Mouse (Mus musculus) intestine, embryonic 16.5 days (tissue): Measurements from ENCODE around the gene Gm20388. TPM values are rescaled to one million over a fixed set of nuclear protein-coding genes. Genes with fewer than 3 reads are reported as not detected.
"Not testable (repeated sequence)": the region's sequence is repeated elsewhere in the genome, so short reads cannot be mapped to it uniquely, and the experiment has no call there.

ENCODE experiments used
- ATAC-seq: fragments of 200-750 bp; cut with Nextera tagmentation; 2 replicates; pipeline ENCODE4 v1.8.0; 2017; ENCODE audit warnings: moderate TSS enrichment, moderate library complexity
- H3K27ac ChIP-seq: fragments of 300-500 bp; sonication (generic); 2 replicates; pipeline ENCODE4 v1.5.1; 2014; ENCODE audit warnings: mild to moderate bottlenecking, low read length
- H3K27me3 ChIP-seq: fragments of 300-500 bp; sonication (generic); replicated peaks from 2 replicates; pipeline ENCODE4 v1.6.1; 2014; ENCODE audit warnings: low read length, control low read depth, mixed read lengths; ENCODE audit not compliant: control insufficient read depth, insufficient read depth
- H3K36me3 ChIP-seq: fragments of 300-500 bp; sonication (generic); 2 replicates; pipeline ENCODE4 v1.6.1; 2014; ENCODE audit warnings: low read length, control low read depth; ENCODE audit not compliant: control insufficient read depth, insufficient read depth
- H3K4me1 ChIP-seq: fragments of 300-500 bp; sonication (generic); 2 replicates; pipeline ENCODE4 v1.6.1; 2014; ENCODE audit warnings: low read length, control low read depth, mixed read lengths; ENCODE audit not compliant: control insufficient read depth, insufficient read depth
- H3K4me2 ChIP-seq: fragments of 300-500 bp; sonication (generic); 2 replicates; pipeline ENCODE4 v1.6.1; 2014; ENCODE audit warnings: low read depth, low read length, control low read depth
- H3K4me3 ChIP-seq: fragments of 300-500 bp; sonication (generic); 2 replicates; pipeline ENCODE4 v1.5.1; 2014; ENCODE audit warnings: mild to moderate bottlenecking, low read length
- H3K9ac ChIP-seq: fragments of 300-500 bp; sonication (generic); 2 replicates; pipeline ENCODE4 v1.6.1; 2014; ENCODE audit warnings: low read depth, low read length
- H3K9me3 ChIP-seq: fragments of 300-500 bp; sonication (generic); 2 replicates; pipeline ENCODE4 v1.6.1; 2016; ENCODE audit warnings: low read length, control low read depth; ENCODE audit not compliant: control insufficient read depth
- WGBS: fragments of 180-500 bp; shearing (Covaris S2); extraction: QIAGEN DNeasy Blood & Tissue Kit; methylation state at CpG from one replicate; pipeline ENCODE4 v1.1.7; 2014; 5-methylcytosine and 5-hydroxymethylcytosine counted together
- polyA plus RNA-seq: library from polyadenylated mRNA; unstranded; fragments of >200 nt; fragmentation: Nextera tagmentation; extraction: Ambion mirVana; gene quantifications from 2 replicates; pipeline ENCODE4 v1.2.1, GENCODE M21; 2015

Gm20388 gene
- polyA plus RNA-seq, 1 experiment from 2014 or later = 5.8 TPM

DNA sequence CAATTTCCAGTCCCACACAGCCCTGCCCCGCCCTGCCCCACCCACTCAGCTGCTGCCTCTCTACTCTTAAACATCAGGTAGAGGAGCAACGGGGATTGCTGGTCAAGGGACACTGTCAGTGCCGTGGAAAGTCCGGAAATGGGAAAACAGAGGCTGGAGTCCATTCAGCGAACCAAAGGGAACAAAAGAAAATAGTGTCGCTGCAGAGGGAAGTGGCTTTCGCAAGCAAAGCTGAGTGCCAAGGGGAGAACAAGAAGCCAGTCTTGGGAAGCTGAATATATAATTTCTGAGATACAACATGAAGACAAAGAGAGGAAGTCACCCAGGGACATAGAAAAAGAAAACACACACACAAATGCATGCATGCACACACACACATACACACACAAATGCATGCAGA, 3278.2 kb downstream of the Gm20388 start:
- WGBS = 59% methylated on average over 7 of the region's 7 CpGs
- H3K36me3 ChIP-seq = no peaks in the 10 kb centered on the region
- H3K9me3 ChIP-seq = no peaks in the 10 kb centered on the region
- peaks cover 20% of the 10 kb centered on the region for H3K4me1 ChIP-seq
- no peak overlapping the region for H3K9ac ChIP-seq
- no peak overlapping the region for H3K4me3 ChIP-seq
- ATAC-seq = no peak
- H3K27me3 ChIP-seq = no peaks in the 10 kb centered on the region
- no peak overlapping the region for H3K27ac ChIP-seq
- H3K4me2 ChIP-seq = no peak overlapping the region

DNA sequence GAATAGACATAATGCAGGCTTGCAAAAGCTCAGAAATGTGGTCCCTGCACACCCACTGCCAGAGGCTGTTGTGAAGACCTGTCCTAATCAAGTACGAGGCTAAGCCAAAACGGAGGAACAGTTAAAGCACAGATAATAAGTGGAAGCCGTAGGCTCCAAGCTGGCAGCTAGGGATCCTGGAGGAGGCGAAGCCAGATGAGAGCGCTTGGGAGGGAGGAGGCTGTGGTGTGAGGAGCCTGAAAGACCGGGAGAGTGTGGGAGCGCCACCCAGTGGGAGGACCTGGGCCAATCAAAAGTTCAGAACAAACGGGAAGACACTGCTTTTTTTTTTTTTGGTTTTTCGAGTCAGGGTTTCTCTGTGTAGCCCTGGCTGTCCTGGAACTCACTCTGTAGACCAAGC, 3280.0 kb downstream of the Gm20388 start:
- peak; percentile 49 for ATAC-seq
- H3K9ac ChIP-seq = peak overlapping the region; percentile 53
- H3K27ac ChIP-seq = peak overlapping the region; percentile 41; the same call in 1 of the 2 replicates
- 3% methylated on average over 9 of the region's 9 CpGs for WGBS
- 0 out of 2 replicates have a peak overlapping the region, but pooled peaks have one; percentile 2 for H3K4me3 ChIP-seq
- peak overlapping the region; percentile 46 for H3K4me2 ChIP-seq
- no peaks in the 10 kb centered on the region for H3K27me3 ChIP-seq
- no peaks in the 10 kb centered on the region for H3K9me3 ChIP-seq
- H3K36me3 ChIP-seq = no peaks in the 10 kb centered on the region
- peaks cover 25% of the 10 kb centered on the region for H3K4me1 ChIP-seq

DNA sequence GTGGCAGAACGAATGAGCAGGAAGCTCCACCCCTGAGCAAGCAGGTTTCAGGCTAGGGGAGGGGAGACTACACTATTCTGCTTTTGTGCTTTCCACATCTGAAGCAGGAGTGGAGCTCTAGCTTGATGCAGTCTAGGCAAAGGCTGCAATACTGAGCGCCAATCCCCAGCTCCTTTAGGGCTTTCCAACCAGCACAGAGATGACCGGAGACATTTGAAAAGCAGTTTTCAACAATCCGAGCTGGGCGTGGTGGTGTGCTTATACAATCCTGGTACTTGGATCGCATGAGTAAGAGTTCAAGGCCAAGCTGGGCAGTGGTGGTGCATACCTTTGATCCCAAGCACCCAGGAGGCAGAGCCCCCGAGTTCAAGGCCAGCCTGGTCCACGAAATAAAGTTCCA, 3281.3 kb downstream of the Gm20388 start:
- no peaks in the 10 kb centered on the region for H3K27me3 ChIP-seq
- no peaks in the 10 kb centered on the region for H3K36me3 ChIP-seq
- no peak; the same call in 1 of the 2 replicates for ATAC-seq
- H3K4me1 ChIP-seq = peaks cover 25% of the 10 kb centered on the region
- no peak overlapping the region for H3K4me3 ChIP-seq
- peak overlapping the region; percentile 11 for H3K27ac ChIP-seq
- WGBS = 48% methylated on average over 8 of the region's 8 CpGs
- H3K9me3 ChIP-seq = no peaks in the 10 kb centered on the region
- no peak overlapping the region for H3K4me2 ChIP-seq
- no peak overlapping the region for H3K9ac ChIP-seq

DNA sequence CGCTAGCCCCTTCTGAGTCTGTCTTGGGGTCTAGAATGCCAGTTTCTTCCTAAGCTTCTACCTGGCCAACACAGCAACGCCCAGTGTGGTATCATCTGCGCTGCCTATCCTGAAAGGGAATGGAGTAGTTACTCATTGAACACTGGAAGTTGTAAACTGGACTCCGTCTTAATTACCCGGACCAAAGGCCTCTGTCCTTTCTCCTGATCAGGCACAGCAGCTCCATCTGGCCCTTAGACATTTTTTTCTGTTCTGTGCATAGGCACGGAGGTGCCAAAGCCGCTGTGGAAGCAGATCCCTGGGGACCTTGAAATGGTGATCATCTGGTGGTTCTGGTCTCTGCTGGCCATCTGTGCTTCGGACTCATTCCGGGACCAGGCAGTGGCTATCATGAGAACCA, 3283.1 kb downstream of the Gm20388 start:
- ATAC-seq = peak; percentile 37
- H3K9me3 ChIP-seq = no peaks in the 10 kb centered on the region
- H3K27me3 ChIP-seq = no peaks in the 10 kb centered on the region
- H3K27ac ChIP-seq = peak overlapping the region; percentile 4; the same call in 1 of the 2 replicates
- no peak overlapping the region for H3K4me3 ChIP-seq
- peak overlapping the region; percentile 14; the same call in 1 of the 2 replicates for H3K4me2 ChIP-seq
- WGBS = 72% methylated on average over 9 of the region's 9 CpGs
- H3K36me3 ChIP-seq = no peaks in the 10 kb centered on the region
- H3K4me1 ChIP-seq = peaks cover 21% of the 10 kb centered on the region
- 0 out of 2 replicates have a peak overlapping the region, but pooled peaks have one; percentile 2 for H3K9ac ChIP-seq

DNA sequence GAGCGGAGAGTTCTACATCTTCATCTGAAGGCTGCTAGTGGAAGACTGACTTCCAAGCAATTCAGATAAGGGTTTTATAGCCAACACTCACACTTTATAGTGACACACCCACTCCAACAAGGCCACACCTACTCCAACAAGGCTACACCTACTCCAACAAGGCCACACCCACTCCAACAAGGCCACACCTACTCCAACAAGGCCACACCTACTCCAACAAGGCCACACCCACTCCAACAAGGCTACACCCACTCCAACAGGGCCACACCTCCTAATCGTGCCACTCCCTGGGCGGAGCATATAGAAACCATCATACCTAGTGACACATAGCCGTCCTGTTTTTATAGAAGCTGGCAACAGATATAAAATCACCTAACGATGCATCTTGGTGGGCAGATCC, 3286.4 kb downstream of the Gm20388 start:
- H3K36me3 ChIP-seq, H3K9ac ChIP-seq, H3K4me2 ChIP-seq, H3K4me3 ChIP-seq, H3K9me3 ChIP-seq, H3K27ac ChIP-seq, H3K4me1 ChIP-seq, H3K27me3 ChIP-seq: not testable (repeated sequence)
- 0 out of 2 replicates have a peak, but pooled peaks have one; percentile 34 for ATAC-seq
- WGBS = 72% methylated on average over 5 of the region's 5 CpGs

DNA sequence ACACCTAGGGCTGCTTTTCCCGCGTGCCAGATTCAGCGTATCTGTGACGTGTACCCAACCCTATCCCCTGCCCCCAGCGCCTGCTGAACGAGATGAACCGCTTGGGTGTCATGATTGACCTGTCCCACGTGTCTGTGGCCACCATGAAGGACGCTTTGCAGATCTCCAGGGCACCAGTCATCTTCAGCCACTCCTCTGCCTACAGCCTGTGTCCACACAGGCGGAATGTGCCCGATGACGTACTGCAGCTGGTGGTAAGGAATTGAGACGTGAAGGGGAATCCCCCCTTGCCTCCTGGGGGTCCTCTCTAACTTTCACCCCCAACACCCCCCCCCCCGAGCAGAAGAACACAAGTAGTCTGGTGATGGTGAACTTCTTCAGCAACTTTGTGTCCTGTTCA, 3289.2 kb downstream of the Gm20388 start:
- H3K4me2 ChIP-seq = no peak overlapping the region
- no peaks in the 10 kb centered on the region for H3K9me3 ChIP-seq
- no peak for ATAC-seq
- H3K9ac ChIP-seq = no peak overlapping the region
- no peaks in the 10 kb centered on the region for H3K36me3 ChIP-seq
- no peak overlapping the region for H3K4me3 ChIP-seq
- 62% methylated on average over 14 of the region's 14 CpGs for WGBS
- H3K27me3 ChIP-seq = no peaks in the 10 kb centered on the region
- no peak overlapping the region for H3K27ac ChIP-seq
- H3K4me1 ChIP-seq = 0 out of 2 replicates have a peak, but pooled peaks cover 3% of the 10 kb centered on the region

DNA sequence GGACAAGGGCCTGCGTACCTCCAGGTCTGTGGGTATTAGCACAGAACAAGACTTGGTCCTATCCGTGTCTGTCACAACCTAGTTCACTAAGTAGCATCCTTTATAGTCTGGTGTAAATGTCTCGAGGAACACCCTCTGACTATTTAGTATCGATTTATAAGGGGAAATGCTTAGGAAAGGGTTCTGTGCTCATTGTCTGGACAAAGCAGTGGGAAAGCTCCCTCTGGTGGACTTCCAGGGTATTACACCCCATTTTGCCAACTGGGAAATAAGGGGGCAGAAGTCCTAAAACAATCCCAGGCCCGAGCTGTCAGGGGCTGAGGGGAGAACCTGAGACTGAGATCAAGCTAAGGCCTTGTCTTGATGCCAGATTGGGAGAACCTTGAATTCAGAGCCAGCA, 3291.6 kb downstream of the Gm20388 start:
- ATAC-seq = no peak
- whole genome bisulfite sequencing = 22% methylated on average over 5 of the region's 5 CpGs

DNA sequence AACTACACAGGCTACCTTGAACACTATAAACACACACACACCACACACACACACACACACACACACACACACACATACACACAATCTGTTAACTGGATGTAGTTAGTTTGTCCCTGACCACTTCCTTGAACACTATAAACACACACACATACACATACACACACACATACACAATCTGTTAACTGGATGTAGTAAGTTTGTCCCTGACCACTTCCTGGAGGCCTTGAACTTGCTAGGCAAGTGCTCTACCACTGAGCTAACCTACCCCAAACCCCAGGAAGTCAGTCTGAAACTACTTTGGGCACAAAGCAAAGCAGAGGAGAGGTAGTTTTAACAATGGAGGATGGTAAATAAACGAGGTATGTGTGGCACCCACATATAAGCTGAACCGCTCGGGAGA, 3292.9 kb downstream of the Gm20388 start:
- Histone ChIP-seq H3K4me1 (no peaks in the 10 kb centered on the region), H3K9me3 (no peaks in the 10 kb centered on the region)
- 79% methylated on average over 3 of the region's 3 CpGs for WGBS

More for the DNA sequence above, 3291.6 kb downstream of the Gm20388 start:
- H3K9me3 ChIP-seq = no peaks in the 10 kb centered on the region
- no peak overlapping the region for H3K9ac ChIP-seq
- H3K4me1 ChIP-seq = no peaks in the 10 kb centered on the region
- H3K36me3 ChIP-seq = peaks cover 13% of the 10 kb centered on the region
- no peak overlapping the region for H3K4me2 ChIP-seq
- no peak overlapping the region for H3K4me3 ChIP-seq
- H3K27me3 ChIP-seq = no peaks in the 10 kb centered on the region
- no peak overlapping the region for H3K27ac ChIP-seq

DNA sequence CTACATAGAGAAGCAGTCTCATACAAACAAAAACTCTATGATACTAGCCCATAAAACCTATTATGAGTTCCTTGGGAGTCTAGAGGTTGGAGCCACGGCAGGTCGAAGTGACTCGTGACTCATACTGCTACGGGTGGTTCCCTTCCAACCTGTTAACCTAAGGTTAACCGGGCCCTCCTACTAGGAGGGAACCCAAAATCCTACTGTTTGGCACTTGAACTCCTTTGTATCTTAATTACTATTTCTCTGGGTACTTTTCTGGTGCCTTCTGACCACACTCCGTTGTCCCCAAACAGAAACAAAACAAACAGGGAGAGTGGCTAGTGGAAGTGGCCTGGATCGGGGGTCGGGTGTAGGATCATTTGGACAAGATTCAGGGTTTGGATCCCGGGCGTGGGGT, 3301.2 kb downstream of the Gm20388 start:
- H3K4me1 ChIP-seq = peaks cover 6% of the 10 kb centered on the region; the same call in 1 of the 2 replicates
- peak overlapping the region; percentile 95 for H3K4me3 ChIP-seq
- no peaks in the 10 kb centered on the region for H3K27me3 ChIP-seq
- peak overlapping the region; percentile 88 for H3K4me2 ChIP-seq
- peak overlapping the region; percentile 59; the same call in 1 of the 2 replicates for H3K27ac ChIP-seq
- WGBS = 31% methylated on average over 10 of the region's 10 CpGs
- no peak for ATAC-seq
- no peaks in the 10 kb centered on the region for H3K9me3 ChIP-seq
- H3K9ac ChIP-seq = peak overlapping the region; percentile 95
- peaks cover 9% of the 10 kb centered on the region for H3K36me3 ChIP-seq

More for the DNA sequence above, 3292.9 kb downstream of the Gm20388 start:
- Histone ChIP-seq H3K36me3 (peaks cover 15% of the 10 kb centered on the region), H3K27ac (no peak overlapping the region), H3K4me2 (no peak overlapping the region), H3K9ac (no peak overlapping the region), H3K4me3 (no peak overlapping the region), H3K27me3 (no peaks in the 10 kb centered on the region)
- ATAC-seq = no peak
